Mouse (Mus musculus): ENCODE measurements around the gene Ptprn2.

Ptprn2 gene

DNA sequence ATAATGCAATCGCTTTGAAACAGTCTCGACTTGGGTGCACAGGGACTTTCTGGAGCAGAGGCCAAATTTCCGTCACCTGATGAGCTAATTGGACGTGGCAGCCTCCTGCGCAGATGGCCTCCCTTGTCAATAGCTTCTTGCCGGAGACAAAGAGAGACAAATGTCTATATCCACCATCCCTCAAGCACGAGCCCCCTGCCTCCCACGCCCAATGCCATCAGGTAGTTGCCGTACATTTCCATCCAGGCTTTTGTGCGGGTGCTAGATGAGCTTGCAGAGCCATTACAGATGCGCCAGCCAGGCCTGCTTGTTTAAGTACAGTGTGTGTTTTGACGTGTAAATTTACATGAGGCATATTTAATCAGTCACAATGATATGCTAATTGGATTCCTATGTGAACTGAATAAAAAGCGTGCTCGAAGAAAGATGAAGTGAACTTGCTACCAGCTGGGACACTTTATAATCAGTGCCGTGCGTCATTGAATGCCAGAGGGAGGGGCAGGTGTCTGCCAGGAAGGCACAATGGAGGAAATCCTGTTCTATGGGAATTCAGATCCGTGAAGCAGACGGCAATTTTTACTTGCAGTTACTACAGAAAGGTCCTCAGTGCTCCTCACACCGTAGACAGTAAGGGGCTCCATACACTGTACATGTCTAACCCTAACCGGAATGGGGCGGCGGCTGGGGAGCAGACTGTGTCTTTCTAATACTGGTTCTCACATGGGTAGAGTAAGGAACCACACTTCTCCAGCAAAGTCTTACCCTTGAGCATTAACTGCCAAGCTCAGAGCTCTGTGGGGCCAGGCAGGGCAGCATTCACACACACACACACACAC lies 434.4 kb downstream of the Ptprn2 start:
- Histone ChIP-seq H3K27me3 (ENCODE audit: control insufficient read depth, insufficient read depth, low read length, poor library complexity, severe bottlenecking) (no peaks in the 10 kb centered on the region), H3K36me3 (ENCODE audit: control insufficient read depth, insufficient read depth, low read length, poor library complexity, severe bottlenecking) (no peaks in the 10 kb centered on the region)
- DNase-seq (ENCODE audit: low read depth, low spot score): no peak

DNA sequence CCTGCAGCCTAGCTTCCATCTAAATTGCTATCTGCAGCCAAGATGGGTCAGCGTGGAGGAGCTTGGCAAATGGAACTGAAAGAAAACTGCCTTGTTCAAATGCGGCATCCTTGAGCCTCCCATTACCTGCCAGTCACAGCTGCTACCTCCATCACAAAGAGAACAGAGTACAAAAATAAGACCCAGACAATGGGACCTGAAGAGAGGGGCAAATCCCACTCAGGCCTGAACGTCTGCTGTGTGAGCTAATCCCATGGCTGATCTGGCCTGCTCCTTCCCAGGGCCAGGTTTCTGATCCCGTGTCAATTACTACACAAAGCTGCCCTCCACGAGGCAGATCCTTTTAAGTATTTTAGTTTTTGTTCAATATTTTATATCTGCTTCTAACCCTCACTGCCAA lies 441.6 kb downstream of the Ptprn2 start:
- no peak for DNase-seq (ENCODE audit: low read depth, low spot score)
- H3K27me3 ChIP-seq (ENCODE audit: control insufficient read depth, insufficient read depth, low read length, poor library complexity, severe bottlenecking): no peaks in the 10 kb centered on the region
- H3K36me3 ChIP-seq (ENCODE audit: control insufficient read depth, insufficient read depth, low read length, poor library complexity, severe bottlenecking): no peaks in the 10 kb centered on the region

DNA sequence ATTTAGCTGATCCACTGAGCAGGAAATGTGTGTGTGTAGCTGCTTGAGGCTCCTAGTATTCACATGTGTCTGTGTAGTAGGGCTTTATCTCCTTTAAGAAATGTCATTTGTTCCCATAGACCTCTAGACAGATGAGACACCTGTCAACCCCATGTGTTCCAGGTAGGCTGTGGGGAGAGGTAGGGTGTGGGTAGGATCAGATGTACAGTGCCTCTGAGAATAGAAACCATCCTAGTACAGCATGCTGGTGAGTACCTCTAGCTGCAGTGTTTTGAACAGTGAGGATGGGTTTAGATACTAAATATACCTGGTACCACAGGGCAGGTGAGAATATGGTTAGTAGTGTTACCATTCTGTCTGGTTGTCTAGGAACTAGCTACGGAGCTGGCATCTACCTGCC lies 442.0 kb downstream of the Ptprn2 start:
- Histone ChIP-seq H3K36me3 (ENCODE audit: control insufficient read depth, insufficient read depth, low read length, poor library complexity, severe bottlenecking) (no peaks in the 10 kb centered on the region), H3K27me3 (ENCODE audit: control insufficient read depth, insufficient read depth, low read length, poor library complexity, severe bottlenecking) (no peaks in the 10 kb centered on the region)
- DNase-seq (ENCODE audit: low read depth, low spot score): no peak

DNA sequence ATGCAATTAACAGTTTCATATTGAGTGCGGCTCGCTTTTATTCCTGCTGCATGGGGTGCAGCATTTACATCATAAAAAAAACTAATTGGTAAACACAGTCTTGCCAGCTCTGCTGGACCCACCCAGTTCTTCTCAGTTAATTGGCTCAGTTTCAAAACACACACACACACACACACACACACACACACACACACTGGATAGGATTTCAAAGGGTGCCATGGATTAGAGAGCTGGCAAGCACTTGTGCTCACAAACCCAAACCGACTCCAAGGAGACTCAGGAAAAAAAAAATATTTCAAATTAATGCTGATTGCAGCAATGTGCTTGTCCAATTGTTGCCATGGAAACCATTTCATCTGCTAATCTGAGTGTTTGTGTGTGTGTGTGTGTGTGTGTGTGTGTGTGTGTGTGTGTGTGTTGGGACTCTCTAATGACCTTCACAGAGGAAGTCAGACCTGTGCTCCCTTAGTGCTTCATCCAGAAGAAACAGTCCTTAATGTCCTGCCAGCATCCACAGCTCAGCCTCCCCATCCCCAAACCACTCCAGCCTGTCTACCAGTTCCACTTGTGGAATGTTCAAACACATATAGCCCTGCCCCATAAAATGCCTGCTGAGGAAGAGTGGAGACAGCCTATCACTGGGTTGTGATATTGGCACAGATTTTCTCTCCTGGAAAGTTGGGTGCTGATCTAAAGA lies 452.8 kb downstream of the Ptprn2 start:
- no peaks in the 10 kb centered on the region for H3K36me3 ChIP-seq (ENCODE audit: control insufficient read depth, insufficient read depth, low read length, poor library complexity, severe bottlenecking)
- no peak for DNase-seq (ENCODE audit: low read depth, low spot score)
- H3K27me3 ChIP-seq (ENCODE audit: control insufficient read depth, insufficient read depth, low read length, poor library complexity, severe bottlenecking): no peaks in the 10 kb centered on the region

DNA sequence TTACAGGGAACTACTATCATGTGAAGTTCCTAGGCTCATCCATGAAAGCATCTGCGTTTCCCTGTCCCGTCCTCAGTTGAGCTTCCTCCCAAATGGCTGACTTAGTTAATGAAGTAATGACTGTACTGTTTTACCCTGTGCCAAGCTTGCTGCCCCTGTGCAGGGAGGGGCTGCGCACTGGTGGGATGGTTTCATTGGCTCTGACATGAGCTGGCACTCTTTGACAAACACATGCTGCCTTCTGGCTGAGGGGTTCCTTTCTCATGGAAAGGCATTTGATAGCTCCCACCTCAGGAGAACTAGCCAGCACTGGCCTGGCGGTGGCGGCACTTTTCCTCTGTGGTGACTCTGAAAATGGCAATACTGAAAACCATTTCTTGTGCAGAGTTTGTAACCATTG lies 458.4 kb downstream of the Ptprn2 start:
- Histone ChIP-seq H3K27me3 (ENCODE audit: control insufficient read depth, insufficient read depth, low read length, poor library complexity, severe bottlenecking) (no peaks in the 10 kb centered on the region), H3K36me3 (ENCODE audit: control insufficient read depth, insufficient read depth, low read length, poor library complexity, severe bottlenecking) (no peaks in the 10 kb centered on the region)
- DNase-seq (ENCODE audit: low read depth, low spot score): no peak

DNA sequence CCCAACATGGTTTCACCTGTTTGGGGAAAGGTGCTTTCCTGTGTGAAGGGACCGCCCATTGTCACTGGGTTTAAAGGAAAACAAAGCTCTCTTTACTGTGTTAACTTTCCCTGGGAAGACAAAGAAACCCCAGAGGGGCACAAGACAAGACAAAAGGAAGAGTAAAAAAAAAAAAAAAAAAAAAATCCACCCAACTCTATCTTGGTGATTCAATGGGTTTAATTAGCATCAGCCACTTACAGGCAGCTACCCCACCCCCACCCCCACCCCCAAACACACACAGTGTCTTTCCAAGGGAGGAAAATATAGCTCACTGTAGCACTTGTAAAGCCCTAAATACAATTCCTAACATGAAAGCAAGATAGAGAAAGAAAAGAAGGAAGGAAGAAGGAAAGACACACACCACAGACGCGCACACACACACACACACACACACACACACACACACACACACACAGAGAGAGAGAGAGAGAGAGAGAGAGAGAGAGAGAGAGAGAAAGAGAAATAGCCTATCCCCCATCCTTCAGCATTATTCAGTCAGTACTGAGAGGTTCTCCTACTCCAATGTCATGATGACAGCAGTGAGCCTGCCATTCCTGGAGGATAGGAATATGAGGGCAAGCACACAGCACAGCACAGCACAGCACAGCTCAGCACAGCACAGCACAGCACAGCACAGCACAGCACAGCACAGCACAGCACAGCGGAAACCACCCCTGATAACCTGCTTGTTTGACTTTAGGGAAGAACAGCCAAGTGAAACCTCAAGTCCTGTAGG lies 462.8 kb downstream of the Ptprn2 start:
- no peaks in the 10 kb centered on the region for H3K36me3 ChIP-seq (ENCODE audit: control insufficient read depth, insufficient read depth, low read length, poor library complexity, severe bottlenecking)
- DNase-seq (ENCODE audit: low read depth, low spot score): no peak
- H3K27me3 ChIP-seq (ENCODE audit: control insufficient read depth, insufficient read depth, low read length, poor library complexity, severe bottlenecking): no peaks in the 10 kb centered on the region

DNA sequence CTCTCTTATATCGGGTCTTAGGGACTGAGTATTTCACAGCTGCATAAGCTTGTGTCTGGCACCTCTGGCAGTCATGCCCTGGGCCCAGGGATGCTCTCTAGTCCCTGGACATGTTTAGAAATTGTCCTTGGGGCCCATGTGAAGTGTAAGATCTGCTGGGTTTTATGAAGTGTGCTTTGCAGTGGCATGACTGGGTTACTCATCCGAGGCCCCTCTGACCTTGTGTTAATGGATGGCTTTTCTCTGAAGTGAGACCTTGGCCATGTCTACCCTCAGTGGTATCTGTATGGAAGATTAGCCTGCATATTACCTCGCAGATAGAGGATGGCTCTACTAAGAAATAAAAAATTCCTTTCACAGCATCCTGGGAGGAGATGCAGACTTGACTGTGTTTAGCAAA lies 464.2 kb downstream of the Ptprn2 start:
- no peaks in the 10 kb centered on the region for H3K36me3 ChIP-seq (ENCODE audit: control insufficient read depth, insufficient read depth, low read length, poor library complexity, severe bottlenecking)

DNA sequence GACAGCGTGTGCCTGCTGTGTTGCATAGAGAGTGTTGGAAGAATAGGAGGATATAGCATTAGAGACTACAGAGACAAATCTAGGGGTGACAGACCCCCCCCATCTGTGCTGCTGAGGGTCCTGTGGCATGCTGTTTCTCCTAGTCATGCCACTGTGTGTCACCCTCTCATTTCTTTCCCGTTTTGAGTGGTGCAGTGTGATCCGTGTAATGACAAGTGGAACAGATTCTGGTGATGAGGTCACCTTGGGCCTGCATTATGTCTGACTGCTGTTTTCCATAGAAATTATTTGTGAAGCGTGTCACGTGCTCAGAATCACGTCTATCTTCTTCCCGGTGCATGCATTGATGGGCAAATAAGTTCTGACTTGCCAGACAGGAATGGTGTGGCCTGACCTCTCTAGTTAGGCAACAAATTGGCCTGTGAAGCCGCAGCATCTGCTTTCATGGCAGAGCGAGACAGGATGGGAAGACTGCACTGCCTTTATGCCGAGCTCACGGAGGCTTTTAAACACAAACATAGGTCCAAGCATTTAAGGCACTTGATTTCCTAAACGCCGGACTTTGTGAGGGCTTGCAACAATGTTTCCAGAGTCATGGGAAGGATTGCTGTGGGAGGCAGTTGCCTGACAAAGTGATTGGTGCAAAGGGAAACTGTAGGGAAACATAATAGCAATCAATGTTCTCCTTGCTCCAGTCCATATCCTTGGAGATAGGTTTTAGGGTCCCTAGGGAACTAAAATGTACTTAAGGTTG lies 467.1 kb downstream of the Ptprn2 start:
- Histone ChIP-seq H3K36me3 (ENCODE audit: control insufficient read depth, insufficient read depth, low read length, poor library complexity, severe bottlenecking) (no peaks in the 10 kb centered on the region), H3K27me3 (ENCODE audit: control insufficient read depth, insufficient read depth, low read length, poor library complexity, severe bottlenecking) (no peaks in the 10 kb centered on the region)
- no peak for DNase-seq (ENCODE audit: low read depth, low spot score)

More for the DNA sequence above, 464.2 kb downstream of the Ptprn2 start:
- H3K27me3 ChIP-seq (ENCODE audit: control insufficient read depth, insufficient read depth, low read length, poor library complexity, severe bottlenecking): no peaks in the 10 kb centered on the region
- DNase-seq (ENCODE audit: low read depth, low spot score): no peak

DNA sequence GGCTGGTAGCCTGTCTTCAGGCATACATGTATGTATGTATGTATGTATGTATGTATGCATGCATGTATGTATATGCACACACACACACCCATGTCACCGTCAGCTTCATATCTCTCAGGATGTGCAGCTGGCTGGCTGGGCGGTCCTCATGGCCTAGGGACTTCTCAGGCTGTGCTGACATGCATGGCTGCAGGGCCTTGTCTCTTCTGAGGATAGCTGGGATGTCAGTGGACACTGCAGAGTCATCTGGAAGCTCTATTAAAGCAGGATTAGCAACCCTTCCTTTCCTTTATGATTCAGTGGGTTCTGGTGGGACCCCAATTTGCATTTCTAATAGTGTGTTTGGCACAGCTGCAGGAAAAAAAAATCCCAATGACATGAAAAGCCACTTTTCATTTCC lies 473.6 kb downstream of the Ptprn2 start:
- no peak for DNase-seq (ENCODE audit: low read depth, low spot score)
- H3K27me3 ChIP-seq (ENCODE audit: control insufficient read depth, insufficient read depth, low read length, poor library complexity, severe bottlenecking): no peaks in the 10 kb centered on the region
- H3K36me3 ChIP-seq (ENCODE audit: control insufficient read depth, insufficient read depth, low read length, poor library complexity, severe bottlenecking): no peaks in the 10 kb centered on the region

DNA sequence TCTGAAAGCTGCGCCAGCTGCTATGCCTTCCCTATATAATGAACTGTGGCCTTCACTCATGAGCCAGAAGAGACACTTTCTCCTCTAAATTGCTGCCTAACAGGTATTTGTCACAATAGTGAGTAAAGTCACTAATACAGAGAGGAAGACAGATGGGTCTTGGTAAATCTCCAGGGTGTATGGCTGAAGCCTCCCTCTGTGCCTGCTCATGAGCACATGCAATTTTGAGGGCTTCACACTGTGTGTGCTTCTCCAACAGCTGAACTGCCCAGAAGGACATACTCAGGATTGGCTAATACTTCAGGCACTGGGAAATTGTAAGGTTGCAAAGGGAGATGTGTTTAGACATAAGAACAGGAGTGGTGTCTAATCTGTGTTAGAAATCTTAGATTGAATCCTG lies 478.4 kb downstream of the Ptprn2 start:
- DNase-seq (ENCODE audit: low read depth, low spot score): no peak
- Histone ChIP-seq H3K27me3 (ENCODE audit: control insufficient read depth, insufficient read depth, low read length, poor library complexity, severe bottlenecking) (no peaks in the 10 kb centered on the region), H3K36me3 (ENCODE audit: control insufficient read depth, insufficient read depth, low read length, poor library complexity, severe bottlenecking) (no peaks in the 10 kb centered on the region)

DNA sequence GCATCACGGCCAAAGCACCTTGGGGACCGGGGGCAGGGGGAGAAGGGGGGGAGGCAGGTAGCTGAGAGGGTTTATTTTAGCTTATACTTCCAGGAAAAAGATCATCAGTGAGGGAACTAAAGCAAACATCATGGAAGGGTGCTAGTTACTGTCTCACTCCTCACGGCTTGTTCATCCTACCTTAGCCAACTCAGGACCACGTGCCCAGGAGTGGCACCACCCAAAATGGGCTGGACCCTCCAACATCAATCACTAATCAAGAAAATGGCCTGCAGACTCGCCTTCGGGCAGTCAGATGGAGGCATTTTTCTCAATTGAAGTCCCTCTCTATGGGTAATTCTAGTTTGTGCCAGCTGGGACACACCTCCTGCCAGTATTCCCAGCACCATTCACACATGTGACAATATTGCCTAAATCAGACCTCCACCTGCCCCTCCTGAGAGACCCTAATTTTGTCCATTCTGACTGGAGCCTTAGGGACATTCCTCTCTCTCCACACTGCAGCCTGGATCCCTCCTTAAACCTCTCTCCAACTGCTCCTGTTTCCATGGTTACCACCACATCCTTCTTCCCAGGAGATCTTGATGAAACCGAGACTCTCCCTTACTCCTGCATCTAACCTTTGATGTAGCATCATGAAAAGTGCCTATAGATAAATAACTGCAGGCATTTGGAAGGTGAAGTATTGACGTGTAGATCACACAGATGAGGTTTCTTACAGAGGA lies 482.9 kb downstream of the Ptprn2 start:
- H3K27me3 ChIP-seq (ENCODE audit: control insufficient read depth, insufficient read depth, low read length, poor library complexity, severe bottlenecking): no peaks in the 10 kb centered on the region
- no peaks in the 10 kb centered on the region for H3K36me3 ChIP-seq (ENCODE audit: control insufficient read depth, insufficient read depth, low read length, poor library complexity, severe bottlenecking)
- DNase-seq (ENCODE audit: low read depth, low spot score): no peak

DNA sequence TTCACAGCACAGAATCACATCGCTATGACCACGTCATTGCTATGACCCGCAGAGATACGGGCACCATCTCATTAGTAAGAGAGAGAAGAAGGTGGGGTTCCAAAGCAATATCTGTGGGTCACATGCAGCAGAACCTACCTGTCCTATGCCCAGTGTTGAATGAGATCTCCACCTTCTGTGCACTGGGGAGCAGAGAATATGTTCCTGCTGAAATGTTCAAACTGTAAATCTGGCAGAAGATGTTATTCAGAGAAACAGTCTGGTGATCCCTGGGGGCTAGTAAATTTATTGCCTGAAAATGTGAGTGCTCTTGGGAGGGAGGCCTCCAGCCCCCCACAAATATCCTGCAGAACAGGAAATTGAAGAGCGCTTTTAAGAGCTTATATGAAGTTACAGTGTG lies 490.0 kb downstream of the Ptprn2 start:
- H3K36me3 ChIP-seq (ENCODE audit: control insufficient read depth, insufficient read depth, low read length, poor library complexity, severe bottlenecking): no peaks in the 10 kb centered on the region
- no peak for DNase-seq (ENCODE audit: low read depth, low spot score)
- H3K27me3 ChIP-seq (ENCODE audit: control insufficient read depth, insufficient read depth, low read length, poor library complexity, severe bottlenecking): no peaks in the 10 kb centered on the region

DNA sequence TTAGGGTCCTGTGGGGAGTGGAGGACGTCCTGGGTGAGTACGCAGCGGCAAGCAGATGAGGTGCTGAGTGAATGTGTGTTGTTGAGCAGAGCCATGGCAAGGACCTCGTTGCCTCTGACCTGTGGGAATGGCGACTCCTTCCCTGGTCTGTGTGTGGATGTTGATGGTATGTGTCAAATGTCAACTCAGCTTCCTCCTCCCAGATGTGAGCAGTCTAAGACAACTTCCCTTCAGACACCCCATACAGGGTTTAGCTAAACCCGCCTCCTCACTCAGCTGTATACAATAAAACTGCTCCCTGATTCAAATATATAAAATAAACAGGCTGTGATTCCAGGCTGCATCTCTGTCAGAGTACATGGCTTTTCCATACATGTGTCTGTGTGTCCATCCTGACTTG lies 491.5 kb downstream of the Ptprn2 start:
- Histone ChIP-seq H3K36me3 (ENCODE audit: control insufficient read depth, insufficient read depth, low read length, poor library complexity, severe bottlenecking) (no peaks in the 10 kb centered on the region), H3K27me3 (ENCODE audit: control insufficient read depth, insufficient read depth, low read length, poor library complexity, severe bottlenecking) (no peaks in the 10 kb centered on the region)
- no peak for DNase-seq (ENCODE audit: low read depth, low spot score)

DNA sequence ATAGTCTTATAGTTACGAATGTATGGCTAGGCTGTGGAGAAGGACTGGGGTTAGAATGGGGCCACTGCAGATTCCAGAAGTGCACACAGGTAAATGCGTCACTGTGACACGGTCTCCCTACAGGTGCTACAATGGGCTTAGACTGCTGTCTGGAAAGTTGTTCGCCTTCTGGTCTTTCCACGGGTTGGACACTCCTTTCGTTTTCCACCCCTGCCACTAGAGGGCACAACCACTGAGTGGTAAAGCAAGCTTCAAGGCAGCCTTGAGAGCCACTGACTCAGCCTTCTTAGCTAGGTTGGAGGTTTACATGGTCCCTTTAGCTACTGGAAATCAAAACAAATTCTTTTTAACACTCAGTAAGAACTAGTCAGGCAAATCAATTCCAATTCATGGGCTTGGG lies 492.7 kb downstream of the Ptprn2 start:
- Histone ChIP-seq H3K36me3 (ENCODE audit: control insufficient read depth, insufficient read depth, low read length, poor library complexity, severe bottlenecking) (no peaks in the 10 kb centered on the region), H3K27me3 (ENCODE audit: control insufficient read depth, insufficient read depth, low read length, poor library complexity, severe bottlenecking) (no peaks in the 10 kb centered on the region)
- DNase-seq (ENCODE audit: low read depth, low spot score): no peak

Data from splenic B cell, adult 2 months (primary cell).